Mouse (Mus musculus) cerebellum, adult 18-20 months (tissue): Measurements from ENCODE around the gene Pfkfb2.

Experiments used
- DNase-seq, 2 experiments: peaks; one replicate each; pipeline ENCODE4 v3.0.0; 2021

Pfkfb2 gene

DNA sequence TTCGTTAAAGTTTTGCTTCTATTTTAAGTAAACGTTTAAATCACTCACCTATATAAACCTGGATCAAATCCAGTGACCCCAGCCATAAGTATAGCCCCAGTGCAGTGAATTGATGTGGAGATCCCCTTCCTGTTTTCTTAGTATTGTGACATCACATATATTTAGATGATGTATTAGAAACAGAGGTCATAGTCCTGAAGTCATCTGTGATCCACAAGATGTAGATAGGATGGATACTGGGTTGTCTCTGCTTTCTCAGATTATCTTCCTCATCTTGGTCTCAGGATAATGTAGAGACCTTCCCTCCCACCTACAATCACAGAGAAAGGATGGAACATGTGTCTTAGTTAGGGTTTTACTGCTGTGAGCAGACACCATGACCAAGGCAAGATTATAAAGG is at the start of gene Pfkfb2:
Gene Pfkfb2, minus strand, starts transcription at position 101 of the 400 bp plus-strand sequence.
- DNase-seq = no peak

GRCm38 (mm10) chr1:130776645-130777044 is 47.6 kb upstream of the Pfkfb2 start:
- DNase-seq = no peak

DNA sequence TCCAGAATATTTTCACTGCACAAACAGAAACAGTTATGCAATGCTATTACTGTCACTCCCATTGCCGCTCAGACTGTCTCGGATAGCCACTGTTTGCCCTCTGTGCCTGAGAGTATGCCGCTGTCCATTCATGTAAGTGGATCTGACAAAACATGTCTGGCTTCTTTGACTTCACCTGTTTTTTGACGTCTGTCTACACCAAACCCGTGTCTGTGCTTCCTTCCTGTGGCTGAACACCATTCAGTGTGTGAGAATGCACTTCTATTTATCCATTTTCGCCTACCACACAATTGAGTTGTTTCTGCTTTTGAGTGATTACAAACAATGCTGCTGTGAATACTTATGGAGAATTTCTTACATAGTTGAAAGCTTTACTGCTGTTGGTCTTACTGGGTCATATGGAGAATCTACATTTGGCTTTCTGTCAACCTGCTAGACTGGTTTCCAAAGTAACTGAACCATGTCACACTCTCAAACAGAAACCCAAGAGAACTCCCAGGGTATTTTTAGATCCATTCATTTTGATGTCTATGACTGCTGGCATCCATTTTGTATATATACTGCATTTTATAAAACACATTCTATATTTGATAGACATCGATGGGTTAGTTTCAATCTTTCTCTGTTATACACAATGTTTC is 46.8 kb upstream of the Pfkfb2 start:
- DNase-seq = no peak

- DNase-seq = no peak
These were observed 46.2 kb upstream of the Pfkfb2 start for GRCm38 (mm10) chr1:130775234-130775633.

- DNase-seq = no peak
These were observed 42.0 kb upstream of the Pfkfb2 start for GRCm38 (mm10) chr1:130770981-130771494.

- no peak for DNase-seq
These were observed 41.4 kb upstream of the Pfkfb2 start for GRCm38 (mm10) chr1:130770487-130770886.

DNA sequence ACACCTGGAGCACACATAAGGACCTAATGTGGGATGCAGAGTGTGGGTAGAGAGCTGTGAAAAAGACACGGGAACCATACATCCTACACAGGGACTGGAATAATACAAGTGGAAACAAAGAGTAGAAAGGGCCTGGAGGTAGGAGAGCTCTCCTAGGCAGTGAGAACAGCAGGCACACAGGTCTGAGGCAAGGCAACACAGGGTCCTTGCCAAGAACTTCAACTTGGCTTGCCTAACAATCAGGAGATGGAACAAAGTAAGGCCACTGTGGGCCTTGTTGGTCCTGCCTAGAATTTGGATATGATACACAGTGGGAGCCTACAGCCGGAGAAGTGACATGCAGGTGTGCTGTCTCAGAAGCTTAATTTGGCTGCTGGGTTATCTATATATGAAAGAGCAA is 40.9 kb upstream of the Pfkfb2 start:
- DNase-seq = no peak

DNA sequence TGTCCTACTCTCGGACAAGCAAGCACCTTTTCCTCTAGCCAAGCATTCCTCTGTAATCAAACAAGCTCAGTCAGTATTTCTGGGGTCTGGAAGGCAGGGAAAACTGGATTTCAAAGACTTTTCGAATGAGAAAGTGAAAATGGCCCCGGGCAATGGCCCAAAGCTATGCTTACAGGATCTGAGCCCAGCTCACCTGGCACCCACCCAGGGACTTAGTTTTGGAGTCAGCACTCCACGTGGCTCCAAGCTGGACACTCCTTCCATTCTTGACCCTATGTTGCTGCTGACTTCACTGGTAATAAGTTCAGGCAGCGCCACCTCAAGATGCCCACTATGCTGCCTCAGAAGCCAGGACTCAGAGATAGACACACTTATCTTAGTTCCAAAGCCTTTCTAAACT is 38.0 kb upstream of the Pfkfb2 start:
- DNase-seq = no peak

DNA sequence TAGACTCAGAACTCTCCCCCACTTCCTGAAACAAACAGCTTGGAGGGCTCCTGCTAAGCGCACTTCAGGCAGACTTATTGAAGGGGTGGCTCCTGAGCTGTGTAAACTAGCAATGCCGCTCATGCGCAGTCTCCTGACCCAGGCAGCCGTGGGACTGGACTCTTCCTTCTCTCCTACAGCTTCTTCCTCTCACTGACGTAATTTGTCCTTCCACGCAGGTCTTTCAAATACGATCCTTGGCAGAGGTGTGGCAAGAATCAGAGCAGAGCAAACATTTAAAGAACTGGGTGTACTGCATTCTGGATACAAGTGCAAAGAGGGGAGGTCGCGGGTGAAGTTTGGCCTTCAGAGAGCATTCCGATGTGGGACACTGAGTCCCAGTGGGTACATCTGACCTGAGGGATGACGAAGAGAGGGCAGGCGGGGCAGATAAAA is 35.0 kb upstream of the Pfkfb2 start:
- DNase-seq = no peak

- DNase-seq = no peak
These were observed 33.1 kb upstream of the Pfkfb2 start for GRCm38 (mm10) chr1:130762045-130762760.

DNA sequence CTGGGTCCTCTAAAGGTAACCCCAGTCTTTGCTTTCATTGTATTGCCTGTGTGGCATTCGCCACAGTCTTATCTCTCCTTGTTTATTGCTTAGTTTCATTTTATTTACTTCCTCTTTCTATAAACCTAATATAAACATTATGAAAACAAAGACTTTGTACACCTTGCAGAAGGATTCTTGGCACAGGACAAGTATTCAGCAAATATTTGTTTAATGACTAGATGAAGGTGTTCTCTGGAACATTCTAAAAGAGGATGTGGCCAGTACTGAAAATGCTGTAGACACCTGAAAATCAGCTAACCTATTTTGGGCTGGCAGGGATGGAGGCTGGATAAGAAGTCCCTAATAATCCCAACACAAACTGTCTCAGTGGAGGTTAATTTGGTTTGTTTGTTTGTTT is 32.5 kb upstream of the Pfkfb2 start:
- DNase-seq = no peak

- DNase-seq = no peak
These were observed 30.6 kb upstream of the Pfkfb2 start for GRCm38 (mm10) chr1:130759689-130760088.

GRCm38 (mm10) chr1:130746819-130747218 is 17.8 kb upstream of the Pfkfb2 start:
- DNase-seq = no peak

DNA sequence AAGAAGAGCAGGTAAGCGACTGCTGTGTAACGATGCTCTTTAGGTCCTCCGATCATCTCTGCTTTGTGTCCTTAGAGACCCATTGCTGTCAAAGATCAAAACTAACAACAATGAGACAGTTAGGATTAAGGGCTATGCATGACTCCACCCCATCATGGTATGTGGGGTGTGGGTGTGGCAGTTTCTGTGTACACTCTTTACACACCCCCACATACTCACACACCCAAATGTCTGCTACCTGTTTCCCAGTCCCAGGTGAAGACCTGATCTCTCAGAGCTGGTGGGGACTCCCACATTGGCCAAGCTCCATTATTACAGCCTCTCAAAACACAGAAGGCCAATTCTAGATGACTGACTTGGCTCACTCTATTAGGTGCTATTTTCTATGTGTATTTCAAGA is 16.5 kb upstream of the Pfkfb2 start:
- no peak for DNase-seq

DNA sequence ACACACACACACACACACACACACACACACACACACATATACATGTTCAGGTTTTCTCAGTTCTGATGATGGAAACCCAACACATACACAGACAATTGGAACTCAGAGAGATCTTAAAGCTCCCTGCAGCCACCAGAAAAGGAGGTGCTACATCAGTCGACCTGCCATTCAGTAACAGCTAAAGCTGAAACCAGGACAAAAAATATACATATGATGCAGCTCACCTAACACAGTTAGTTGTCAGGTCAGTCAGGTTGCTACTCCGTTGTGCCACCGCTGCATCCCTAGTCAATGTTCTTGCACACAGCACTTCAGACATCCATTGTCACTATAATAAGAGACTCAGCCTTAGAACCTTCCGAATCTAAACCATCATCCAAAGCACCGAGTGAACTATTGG is 15.9 kb upstream of the Pfkfb2 start:
- DNase-seq = no peak

GRCm38 (mm10) chr1:130744217-130744616 is 15.2 kb upstream of the Pfkfb2 start:
- DNase-seq = no peak

GRCm38 (mm10) chr1:130743775-130744174 is 14.7 kb upstream of the Pfkfb2 start:
- DNase-seq = no peak

- DNase-seq = no peak
These were observed 13.1 kb upstream of the Pfkfb2 start for GRCm38 (mm10) chr1:130742201-130742600.

DNA sequence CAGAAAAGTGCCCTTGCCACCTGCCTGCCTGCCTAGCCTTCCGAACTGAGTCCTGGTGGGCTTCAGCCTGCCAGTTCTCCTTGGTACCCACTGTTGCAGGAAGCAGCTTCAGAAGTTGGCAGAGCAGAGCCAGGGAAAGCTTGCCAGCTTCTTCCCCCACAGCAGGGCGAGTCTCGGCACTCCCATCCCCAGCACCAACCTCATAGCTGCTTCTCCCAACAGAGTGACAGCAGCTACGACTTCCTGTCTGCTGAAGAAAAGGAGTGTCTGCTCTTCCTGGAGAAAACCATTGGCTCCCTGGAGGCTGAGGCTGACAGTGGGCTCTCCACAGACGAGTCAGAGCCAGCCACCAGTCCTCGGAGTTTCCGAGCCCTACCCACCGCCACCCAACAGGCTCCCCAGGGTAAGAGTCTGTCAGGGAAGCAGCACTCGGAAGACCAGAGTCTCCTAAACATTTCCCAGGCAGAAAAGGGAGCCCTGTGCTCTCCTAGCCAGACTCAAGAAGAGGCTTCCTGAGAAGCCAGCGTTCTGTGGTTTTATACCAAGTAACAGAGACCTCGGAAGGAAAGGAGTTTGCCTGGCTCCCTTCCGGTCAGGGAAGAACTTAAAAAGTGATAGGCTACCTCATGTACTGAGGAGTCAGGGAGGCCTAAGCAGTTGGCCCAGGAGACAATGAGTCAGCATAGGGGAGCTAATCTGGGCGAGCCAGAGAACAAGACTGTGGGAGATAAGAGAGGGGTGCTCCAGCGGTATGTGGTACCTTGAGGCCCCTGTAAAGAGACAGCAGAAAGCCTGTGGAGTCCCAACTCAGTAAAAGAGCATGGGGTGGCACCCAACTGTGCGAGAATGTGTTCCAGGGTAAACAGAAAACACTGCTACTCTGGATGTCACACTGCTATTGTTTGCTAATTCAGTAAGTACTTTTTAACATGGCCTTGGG is 12.0 kb upstream of the Pfkfb2 start:
- no peak for DNase-seq

DNA sequence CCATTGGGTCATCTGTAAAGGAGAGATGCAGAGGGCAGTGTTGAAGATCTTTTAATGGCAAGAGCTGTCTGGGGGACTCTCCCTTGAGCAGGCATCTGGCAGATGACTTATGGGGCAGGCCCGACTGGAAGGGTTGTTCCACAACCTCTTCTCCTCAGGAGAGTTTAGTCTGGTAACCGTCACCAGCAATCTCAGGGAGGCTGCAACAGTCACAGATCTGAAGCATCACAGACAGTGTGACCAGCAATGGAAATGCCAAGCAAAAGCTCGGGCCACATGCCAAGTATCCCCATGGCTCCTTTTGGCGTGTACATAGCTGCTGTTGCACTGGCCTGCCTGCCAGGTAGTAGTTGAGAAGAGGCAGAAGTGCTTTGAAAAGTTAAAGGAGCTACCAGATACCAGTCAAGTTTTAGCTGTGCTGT is 11.2 kb upstream of the Pfkfb2 start:
- peak; percentile 65 to 69 for DNase-seq

- no peak for DNase-seq
These were observed 10.6 kb upstream of the Pfkfb2 start for GRCm38 (mm10) chr1:130739636-130740035.

DNA sequence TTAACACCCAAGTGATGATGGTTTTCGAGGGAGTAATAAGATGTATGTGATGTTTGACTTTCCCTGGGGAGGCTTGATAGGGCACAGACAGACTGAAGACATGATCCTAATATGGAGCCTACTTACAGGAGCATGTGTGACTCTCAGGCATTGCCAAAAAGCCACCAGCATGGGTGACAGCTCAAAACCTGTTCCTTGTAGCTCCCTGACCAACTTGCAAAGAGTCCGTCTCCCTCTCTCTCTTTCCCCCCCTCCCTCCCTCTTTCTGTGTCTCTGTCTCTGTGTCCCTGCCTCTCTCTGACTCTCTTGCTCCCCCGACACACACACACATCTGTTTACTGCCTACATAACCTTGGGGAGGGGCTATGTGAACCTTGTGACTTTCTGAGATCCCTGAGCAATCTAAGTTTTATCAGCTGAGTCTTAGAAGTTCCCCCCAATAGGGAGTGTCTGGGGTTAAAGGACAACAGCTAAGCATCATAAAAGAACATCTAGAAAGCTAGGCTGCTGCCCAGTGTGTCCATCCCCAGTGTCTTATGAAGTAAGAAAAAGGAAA is 9.6 kb upstream of the Pfkfb2 start:
- DNase-seq = no peak

GRCm38 (mm10) chr1:130737916-130738315 is 8.9 kb upstream of the Pfkfb2 start:
- DNase-seq = no peak
